Mouse (Mus musculus) gastrocnemius, adult 18-20 months (tissue): ENCODE measurements around the gene Rps19. TPM values are rescaled to one million over a fixed set of nuclear protein-coding genes. Genes with fewer than 3 reads are reported as not detected.
A peak's percentile ranks its signal among the peaks of the same experiment; 100 is the strongest.

Experiments
- DNase-seq: peaks from one replicate; pipeline ENCODE4 v3.0.0; 2021; ENCODE audit warnings: low spot score
- total RNA-seq, 2 experiments: library from RNA; stranded (reverse); gene quantifications; 2 replicates each; pipeline ENCODE4 v1.2.3; 2021

Rps19 gene
- total RNA-seq, 2 experiments from 2014 or later, result 312 to 357 TPM

GRCm38 (mm10) chr7:24902630-24903443, 18.7 kb downstream of the Rps19 start, which contains the start of gene Arhgef1:
Gene Arhgef1 (plus strand): TSS chr7:24902912.
- peak; percentile 47 for DNase-seq

DNA sequence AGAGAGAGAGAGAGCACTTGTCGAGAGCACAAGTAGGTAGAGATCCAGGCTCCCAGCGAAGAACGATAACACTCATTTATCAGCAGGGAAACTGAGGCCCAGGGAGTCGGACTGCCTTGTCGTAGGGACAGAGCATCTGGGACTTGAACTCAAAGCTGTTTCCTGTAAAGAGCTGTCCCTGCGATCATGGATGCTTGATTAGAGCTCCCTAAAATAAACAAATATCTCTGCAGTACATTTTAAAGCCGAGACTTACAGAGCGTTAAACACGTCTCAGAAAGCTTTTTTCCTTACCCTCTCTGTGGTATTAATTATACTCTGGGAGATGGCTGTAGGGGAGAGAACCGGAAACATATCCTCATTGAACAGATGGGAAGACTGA, 19.3 kb downstream of the Rps19 start:
- no peak for DNase-seq

- DNase-seq, result peak; percentile 98
These were observed 19.9 kb downstream of the Rps19 start for GRCm38 (mm10) chr7:24904070-24904483.

DNA sequence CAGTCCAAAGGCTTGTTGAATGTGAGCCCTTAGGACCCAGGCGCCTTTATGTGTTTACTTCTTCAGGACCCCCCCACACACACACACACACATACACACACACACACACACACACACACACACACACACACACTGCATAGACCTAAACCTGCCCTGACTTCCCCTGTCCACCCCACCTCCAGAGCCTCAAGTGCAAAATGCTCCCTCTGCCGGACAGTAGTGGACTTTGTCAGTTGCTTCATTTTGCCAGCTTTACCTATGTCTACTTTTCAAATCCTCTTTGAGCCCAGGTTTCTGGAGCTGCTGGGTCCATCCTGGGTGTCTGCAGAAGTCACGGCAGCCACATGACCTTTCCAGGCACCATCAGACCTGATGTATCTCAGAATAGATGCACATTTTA, 20.8 kb downstream of the Rps19 start:
- DNase-seq, result peak; percentile 52

GRCm38 (mm10) chr7:24906551-24906950, 22.4 kb downstream of the Rps19 start:
- DNase-seq, result no peak

- no peak for DNase-seq
These were observed 23.1 kb downstream of the Rps19 start for GRCm38 (mm10) chr7:24907211-24907748.

GRCm38 (mm10) chr7:24912480-24912879, 28.3 kb downstream of the Rps19 start:
- DNase-seq, result no peak

GRCm38 (mm10) chr7:24918763-24919323, 34.7 kb downstream of the Rps19 start:
- DNase-seq, result no peak

DNA sequence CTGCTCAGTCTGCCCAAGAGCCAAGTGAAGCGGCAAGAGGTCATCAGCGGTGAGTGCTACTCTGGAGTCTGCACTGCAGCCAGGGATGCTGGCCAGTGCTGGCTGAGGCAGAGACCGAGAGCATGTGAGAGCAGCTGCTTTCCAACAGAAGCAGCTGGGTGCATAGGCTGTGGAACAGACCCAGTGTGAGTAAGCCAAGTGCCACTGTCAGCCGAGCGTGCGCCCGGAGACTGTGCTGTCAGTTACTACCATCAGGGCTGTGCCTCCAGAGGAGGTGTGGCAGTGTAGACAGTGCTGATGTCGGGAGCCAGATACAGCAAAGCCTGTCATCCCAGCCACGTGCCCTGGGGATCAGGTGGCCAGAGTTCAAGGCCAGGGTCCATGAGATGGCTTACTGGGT, 35.6 kb downstream of the Rps19 start:
- peak; percentile 79 for DNase-seq

- no peak for DNase-seq
These were observed 46.3 kb downstream of the Rps19 start for GRCm38 (mm10) chr7:24930475-24930874.

DNA sequence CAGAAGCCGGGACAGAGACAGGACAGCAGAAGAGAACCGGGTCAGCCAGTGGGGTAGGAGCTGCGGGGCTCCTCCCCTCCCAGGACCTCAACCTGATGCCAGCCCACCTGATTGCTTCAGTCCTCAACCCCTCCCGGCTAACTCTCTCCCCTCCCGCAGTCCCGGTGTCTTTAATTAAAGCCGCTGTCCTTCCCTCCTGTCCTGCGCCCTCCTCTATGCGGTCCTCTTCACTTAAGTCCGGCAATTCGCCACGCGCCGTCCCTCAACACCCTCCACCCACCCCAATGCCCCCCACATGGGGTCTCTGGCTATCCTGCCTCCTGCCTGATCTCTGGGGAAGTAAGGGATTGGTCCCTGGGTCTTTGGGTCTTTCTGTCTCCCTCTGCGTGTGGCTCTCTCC, 47.5 kb downstream of the Rps19 start:
- DNase-seq, result no peak

Other genes with a start within 250 kb of the Rps19 start
- not detected for gene Lypd3, start 247.8 kb upstream of the Rps19 start, total RNA-seq
- not detected for gene Tex101, start 207.7 kb upstream of the Rps19 start, total RNA-seq
- gene BC049730, start 175.1 kb upstream of the Rps19 start, total RNA-seq, result not detected
- not detected for gene Gm4763, start 157.5 kb upstream of the Rps19 start, total RNA-seq
- gene Cd177, start 124.1 kb upstream of the Rps19 start, total RNA-seq, result not detected
- not detected for gene Ceacam10, start 107.2 kb upstream of the Rps19 start, total RNA-seq
- not detected for gene Gm9844, start 22.2 kb upstream of the Rps19 start, total RNA-seq
- gene Lypd4, start 14.4 kb upstream of the Rps19 start, total RNA-seq, result not detected
- not detected for gene Dmrtc2, start 14.3 kb upstream of the Rps19 start, total RNA-seq
- gene Cd79a, start 13.0 kb downstream of the Rps19 start, total RNA-seq, result under 1 TPM in 1 of 2 experiments, not detected in 1; 0.14 TPM
- gene Arhgef1, start 18.5 kb downstream of the Rps19 start, total RNA-seq, result 10 to 100 TPM; 21.0 to 23.8 TPM
- gene Gm4881, start 60.1 kb downstream of the Rps19 start, total RNA-seq, result not detected
- 100 to 1,000 TPM; 222 to 264 TPM for gene Rabac1, start 88.4 kb downstream of the Rps19 start, total RNA-seq
- gene Atp1a3, start 121.6 kb downstream of the Rps19 start, total RNA-seq, result under 1 TPM; 0.17 to 0.23 TPM
- 1 to 10 TPM; 1.7 to 2.7 TPM for gene Grik5, start 188.0 kb downstream of the Rps19 start, total RNA-seq
- gene Zfp574, start 188.2 kb downstream of the Rps19 start, total RNA-seq, result 1 to 10 TPM; 7.5 to 7.7 TPM